Mouse (Mus musculus) spleen, adult 2 months (tissue): Measurements from ENCODE around the gene Rora.

Experiments
- CTCF ChIP-seq: fragments of 200-500 bp; IDR thresholded peaks from 2 replicates; pipeline ENCODE4 v1.5.1; 2011; ENCODE audit warnings: mild to moderate bottlenecking, inconsistent platforms; ENCODE audit not compliant: insufficient read depth, insufficient read length, insufficient replicate concordance; ENCODE audit errors: extremely low read depth
- POLR2A ChIP-seq: fragments of 200-500 bp; IDR thresholded peaks from 2 replicates; pipeline ENCODE4 v1.6.1; 2011; ENCODE audit warnings: low read depth, low read length, inconsistent platforms

GRCm38 (mm10) chr9:69192446-69192845 lies 538.9 kb downstream of the Rora start:
- TF ChIP-seq CTCF (no peak), POLR2A (no peak)
